Mouse (Mus musculus) urinary bladder, postnatal 14 days (tissue): ENCODE measurements around the gene Mapkapk2.

Experiments used
- DNase-seq: peaks from one replicate; pipeline ENCODE4 v3.0.0; 2021; ENCODE audit warnings: low spot score

Mapkapk2 gene

GRCm38 (mm10) chr1:131019492-131020098 lies 78.0 kb downstream of the Mapkapk2 start, which contains the start of gene Il10:
Il10 (plus strand) TSS chr1:131019845.
- no peak for DNase-seq

GRCm38 (mm10) chr1:131015879-131016278 lies 81.7 kb downstream of the Mapkapk2 start:
- no peak for DNase-seq

- no peak for DNase-seq
Observed at GRCm38 (mm10) chr1:131015281-131015680, 82.3 kb downstream of the Mapkapk2 start.

- no peak for DNase-seq
Observed at GRCm38 (mm10) chr1:131013926-131014325, 83.7 kb downstream of the Mapkapk2 start.

GRCm38 (mm10) chr1:131012494-131012893 lies 85.1 kb downstream of the Mapkapk2 start:
- DNase-seq, result no peak

GRCm38 (mm10) chr1:131010201-131011153 lies 87.1 kb downstream of the Mapkapk2 start:
- no peak for DNase-seq

GRCm38 (mm10) chr1:131006069-131006468 lies 91.6 kb downstream of the Mapkapk2 start:
- no peak for DNase-seq
